Mouse (Mus musculus): ENCODE measurements around the gene Zfp276. TPM values are rescaled to one million over a fixed set of nuclear protein-coding genes. Genes with fewer than 3 reads are reported as not detected.
"Not testable (repeated sequence)": the region's sequence is repeated elsewhere in the genome, so short reads cannot be mapped to it uniquely, and the experiment has no call there.

Zfp276 gene
- 18.2 and 18.4 TPM in 2 replicates for polyA plus RNA-seq (2015; fragmentation: Nextera tagmentation; extraction: Ambion mirVana)

- Histone ChIP-seq H3K4me3 (replicated peaks) (peak within 1 kb of the TSS; percentile 96), H3K9ac (peak within 1 kb of the TSS; percentile 96), H3K4me1 (replicated peaks) (peaks cover 15% of the 10 kb centered on the region), H3K36me3 (peaks cover 27% of the 10 kb centered on the region), H3K27ac (peak within 1 kb of the TSS; percentile 81), H3K4me2 (replicated peaks) (peak within 1 kb of the TSS; percentile 90), H3K27me3 (replicated peaks) (no peaks in the 10 kb centered on the region), H3K9me3 (no peaks in the 10 kb centered on the region)
- under 1% methylated on average over 98 of the region's 99 CpGs for WGBS
- ATAC-seq: peak; percentile 98
These were observed at the start of gene Zfp276, which contains the start of gene Vps9d1 for GRCm38 (mm10) chr8:123254099-123254885. Gene Zfp276, plus strand, starts transcription at chr8:123254195. Gene Vps9d1, minus strand, starts transcription at chr8:123254348.

GRCm38 (mm10) chr8:123211876-123212275 is 42.1 kb upstream of the Zfp276 start:
- 0 out of 2 replicates have a peak overlapping the region, but pooled peaks have one; percentile 58 for H3K27ac ChIP-seq
- peak overlapping the region; percentile 92 for H3K9ac ChIP-seq
- peaks cover 32% of the 10 kb centered on the region for H3K36me3 ChIP-seq
- ATAC-seq: no peak; the same call in 1 of the 2 replicates
- H3K4me2 ChIP-seq (replicated peaks): peak overlapping the region; percentile 80
- WGBS: 36% methylated on average over 10 of the region's 10 CpGs
- no peaks in the 10 kb centered on the region for H3K9me3 ChIP-seq
- peak overlapping the region; percentile 89 for H3K4me3 ChIP-seq (replicated peaks)
- peaks cover 13% of the 10 kb centered on the region for H3K4me1 ChIP-seq (replicated peaks)
- no peaks in the 10 kb centered on the region for H3K27me3 ChIP-seq (replicated peaks)

- H3K4me2 ChIP-seq (replicated peaks): peak within 1 kb of the TSS; percentile 80
- peak within 1 kb of the TSS; percentile 89 for H3K4me3 ChIP-seq (replicated peaks)
- H3K27ac ChIP-seq: peak within 1 kb of the TSS; percentile 58
- H3K9ac ChIP-seq: peak within 1 kb of the TSS; percentile 92
- H3K27me3 ChIP-seq (replicated peaks): no peaks in the 10 kb centered on the region
- 1% methylated on average over 76 of the region's 76 CpGs for WGBS
- peaks cover 27% of the 10 kb centered on the region for H3K36me3 ChIP-seq
- H3K9me3 ChIP-seq: no peaks in the 10 kb centered on the region
- H3K4me1 ChIP-seq (replicated peaks): peaks cover 13% of the 10 kb centered on the region
- peak; percentile 98 for ATAC-seq
These were observed 41.5 kb upstream of the Zfp276 start, which contains the start of the genes Chmp1a and Spata33 for GRCm38 (mm10) chr8:123212321-123213117. Gene Chmp1a, minus strand, starts transcription at chr8:123212763. Gene Spata33, plus strand, starts transcription at chr8:123212832.

GRCm38 (mm10) chr8:123213118-123213772 is 40.8 kb upstream of the Zfp276 start:
- H3K27me3 ChIP-seq (replicated peaks): no peaks in the 10 kb centered on the region
- H3K27ac ChIP-seq: peak overlapping the region; percentile 55; the same call in 1 of the 2 replicates
- H3K9ac ChIP-seq: peak overlapping the region; percentile 92
- H3K4me3 ChIP-seq (replicated peaks): peak overlapping the region; percentile 89
- peak overlapping the region; percentile 80 for H3K4me2 ChIP-seq (replicated peaks)
- peaks cover 13% of the 10 kb centered on the region for H3K4me1 ChIP-seq (replicated peaks)
- WGBS: 15% methylated on average over 22 of the region's 22 CpGs
- no peaks in the 10 kb centered on the region for H3K9me3 ChIP-seq
- peaks cover 19% of the 10 kb centered on the region for H3K36me3 ChIP-seq
- peak; percentile 42 for ATAC-seq

GRCm38 (mm10) chr8:123215430-123215829 is 38.6 kb upstream of the Zfp276 start:
- H3K4me2 ChIP-seq (replicated peaks): no peak overlapping the region
- no peak for ATAC-seq
- H3K9me3 ChIP-seq: no peaks in the 10 kb centered on the region
- no peaks in the 10 kb centered on the region for H3K27me3 ChIP-seq (replicated peaks)
- no peak overlapping the region for H3K27ac ChIP-seq
- H3K4me3 ChIP-seq (replicated peaks): no peak overlapping the region
- H3K9ac ChIP-seq: no peak overlapping the region
- H3K4me1 ChIP-seq (replicated peaks): peaks cover 13% of the 10 kb centered on the region
- WGBS: 79% methylated on average over 3 of the region's 3 CpGs
- H3K36me3 ChIP-seq: 0 out of 2 replicates have a peak, but pooled peaks cover 1% of the 10 kb centered on the region

GRCm38 (mm10) chr8:123220917-123221316 is 33.1 kb upstream of the Zfp276 start:
- Histone ChIP-seq H3K9me3 (no peaks in the 10 kb centered on the region), H3K27ac (no peak overlapping the region), H3K4me1 (replicated peaks) (peaks cover 4% of the 10 kb centered on the region; the same call in 1 of the 2 replicates), H3K36me3 (no peaks in the 10 kb centered on the region), H3K4me2 (replicated peaks) (no peak overlapping the region), H3K9ac (no peak overlapping the region), H3K4me3 (replicated peaks) (no peak overlapping the region), H3K27me3 (replicated peaks) (no peaks in the 10 kb centered on the region)
- ATAC-seq: no peak
- 56% methylated on average over 1 of the region's 1 CpGs for WGBS

GRCm38 (mm10) chr8:123224278-123225266 is 29.4 kb upstream of the Zfp276 start, which contains the start of gene Cdk10:
Gene Cdk10, plus strand, starts transcription at chr8:123224842.
- no peaks in the 10 kb centered on the region for H3K27me3 ChIP-seq (replicated peaks)
- H3K9me3 ChIP-seq: no peaks in the 10 kb centered on the region
- ATAC-seq: peak; percentile 95
- H3K4me2 ChIP-seq (replicated peaks): peak within 1 kb of the TSS; percentile 87
- 2% methylated on average over 59 of the region's 59 CpGs for WGBS
- peak within 1 kb of the TSS; percentile 81 for H3K4me3 ChIP-seq (replicated peaks)
- peak within 1 kb of the TSS; percentile 89 for H3K27ac ChIP-seq
- 0 out of 2 replicates have a peak, but pooled peaks cover 2% of the 10 kb centered on the region for H3K36me3 ChIP-seq
- H3K9ac ChIP-seq: peak within 1 kb of the TSS; percentile 90
- peaks cover 4% of the 10 kb centered on the region; the same call in 1 of the 2 replicates for H3K4me1 ChIP-seq (replicated peaks)

- Histone ChIP-seq H3K27me3 (replicated peaks) (peaks cover 2% of the 10 kb centered on the region), H3K4me1 (replicated peaks) (peaks cover 4% of the 10 kb centered on the region; the same call in 1 of the 2 replicates), H3K4me3 (replicated peaks) (no peak overlapping the region), H3K36me3 (0 out of 2 replicates have a peak, but pooled peaks cover 2% of the 10 kb centered on the region), H3K27ac (no peak overlapping the region), H3K4me2 (replicated peaks) (no peak overlapping the region), H3K9me3 (no peaks in the 10 kb centered on the region), H3K9ac (no peak overlapping the region)
- no peak for ATAC-seq
- 97% methylated on average over 1 of the region's 1 CpGs for WGBS
These were observed 25.6 kb upstream of the Zfp276 start for GRCm38 (mm10) chr8:123228416-123228815.

GRCm38 (mm10) chr8:123230326-123230725 is 23.7 kb upstream of the Zfp276 start:
- H3K4me3 ChIP-seq (replicated peaks); H3K27ac ChIP-seq; H3K4me1 ChIP-seq (replicated peaks); ATAC-seq; H3K9me3 ChIP-seq; H3K36me3 ChIP-seq; H3K9ac ChIP-seq; H3K4me2 ChIP-seq (replicated peaks): not testable (repeated sequence)
- H3K27me3 ChIP-seq (replicated peaks): peaks cover 20% of the 10 kb centered on the region
- WGBS: 81% methylated on average over 11 of the region's 11 CpGs

GRCm38 (mm10) chr8:123231742-123232141 is 22.3 kb upstream of the Zfp276 start:
- WGBS: 51% methylated on average over 5 of the region's 5 CpGs
- Histone ChIP-seq H3K4me1 (replicated peaks) (peaks cover 15% of the 10 kb centered on the region), H3K9me3 (no peaks in the 10 kb centered on the region), H3K27me3 (replicated peaks) (peaks cover 22% of the 10 kb centered on the region), H3K36me3 (0 out of 2 replicates have a peak, but pooled peaks cover 2% of the 10 kb centered on the region), H3K9ac (no peak overlapping the region), H3K4me3 (replicated peaks) (no peak overlapping the region), H3K27ac (no peak overlapping the region), H3K4me2 (replicated peaks) (no peak overlapping the region)
- no peak for ATAC-seq

- Histone ChIP-seq H3K27me3 (replicated peaks) (peaks cover 22% of the 10 kb centered on the region), H3K9me3 (no peaks in the 10 kb centered on the region), H3K9ac (no peak overlapping the region), H3K4me1 (replicated peaks) (peaks cover 18% of the 10 kb centered on the region), H3K36me3 (0 out of 2 replicates have a peak, but pooled peaks cover 2% of the 10 kb centered on the region), H3K4me3 (replicated peaks) (no peak overlapping the region), H3K4me2 (replicated peaks) (no peak overlapping the region), H3K27ac (no peak overlapping the region)
- 29% methylated on average over 7 of the region's 7 CpGs for WGBS
- no peak for ATAC-seq
These were observed 21.4 kb upstream of the Zfp276 start for GRCm38 (mm10) chr8:123232553-123232952.

Measured in intestine, embryonic 15.5 days (tissue).